Mouse (Mus musculus): ENCODE data around the gene Mgea5. TPM values are rescaled to one million over a fixed set of nuclear protein-coding genes. Genes with fewer than 3 reads are reported as not detected.
A peak's percentile ranks its signal among the peaks of the same experiment; 100 is the strongest.

Mgea5 gene
- polyA plus RNA-seq (2016; fragmentation: Nextera tagmentation; extraction: Ambion mirVana) = 85.8 and 91.9 TPM in 2 replicates

DNA sequence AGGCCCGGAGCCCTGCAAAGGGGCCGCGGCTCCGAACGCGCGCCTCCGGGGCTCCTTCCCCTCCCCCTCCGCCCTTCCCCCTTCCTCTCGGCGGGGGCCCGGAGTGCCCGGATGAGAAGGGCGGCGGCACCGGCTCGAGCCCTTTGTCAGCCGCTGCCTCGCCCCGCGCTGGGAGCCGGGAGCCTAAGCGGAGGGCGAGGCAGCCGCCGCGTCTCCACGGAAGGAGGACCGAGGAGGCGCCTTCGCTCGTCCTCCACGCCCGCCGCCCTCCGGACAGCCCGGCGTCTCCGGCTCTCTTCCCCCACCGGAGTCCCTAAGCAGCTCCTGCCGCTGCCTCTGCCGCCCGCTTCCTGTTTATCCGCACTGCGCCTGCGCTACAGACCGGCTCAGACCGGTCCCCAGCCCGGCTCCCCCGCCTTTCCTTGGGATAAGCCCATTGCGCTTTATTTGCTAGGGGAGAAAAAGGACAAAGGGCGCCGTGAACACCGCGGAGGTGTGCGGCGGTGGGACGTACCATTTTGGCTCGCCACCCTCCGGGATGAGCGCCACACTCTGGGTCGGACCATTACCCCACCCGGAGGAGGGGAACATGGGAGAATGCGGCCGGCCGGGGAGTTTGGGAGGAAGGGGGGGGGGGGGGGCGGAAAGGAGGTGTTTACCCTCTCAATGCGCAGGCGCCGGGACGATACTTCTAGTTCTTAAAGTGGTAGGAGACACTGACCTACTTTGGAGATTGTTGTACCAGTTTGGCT is at the start of gene Mgea5:
Gene Mgea5 (minus strand): TSS at position 657 of the 752 bp plus-strand sequence.
- H3K4me2 ChIP-seq (replicated peaks) = peak within 1 kb of the TSS; percentile 70
- no peaks in the 10 kb centered on the region for H3K27me3 ChIP-seq
- H3K9ac ChIP-seq = peak within 1 kb of the TSS; percentile 99
- peak within 1 kb of the TSS; percentile 99 for H3K4me3 ChIP-seq
- peak within 1 kb of the TSS; percentile 99 for H3K27ac ChIP-seq
- ATAC-seq (ENCODE audit: insufficient number of reproducible peaks, insufficient read depth, low FRiP score, low TSS enrichment) = peak; percentile 98
- H3K36me3 ChIP-seq = peaks cover 19% of the 10 kb centered on the region
- H3K4me1 ChIP-seq = peaks cover 20% of the 10 kb centered on the region
- no peaks in the 10 kb centered on the region for H3K9me3 ChIP-seq
- under 1% methylated on average over 70 of the region's 71 CpGs for WGBS

DNA sequence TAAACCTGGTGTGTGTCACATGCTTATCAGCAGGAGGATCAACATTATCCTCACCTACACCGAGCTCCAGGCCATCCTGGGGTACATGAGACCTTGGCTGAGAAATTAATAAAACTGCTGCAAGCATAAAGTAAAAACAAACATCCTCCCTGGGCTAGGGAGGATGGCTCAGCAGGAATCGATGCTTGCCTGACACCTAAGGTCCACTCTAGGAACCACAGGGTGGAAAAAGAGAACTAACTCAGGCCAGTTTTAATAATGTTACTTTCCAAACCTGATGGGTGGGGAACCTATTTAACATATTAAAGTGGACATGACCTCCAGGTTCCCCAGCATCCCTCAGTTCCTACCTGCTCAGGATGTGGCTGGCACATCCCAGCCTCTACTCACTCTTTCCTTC is 47.0 kb upstream of the Mgea5 start:
- ATAC-seq (ENCODE audit: insufficient number of reproducible peaks, insufficient read depth, low FRiP score, low TSS enrichment) = no peak
- Histone ChIP-seq H3K4me2 (replicated peaks) (no peak overlapping the region), H3K4me1 (peaks cover 4% of the 10 kb centered on the region; the same call in 1 of the 2 replicates), H3K4me3 (no peak overlapping the region), H3K27me3 (no peaks in the 10 kb centered on the region), H3K27ac (no peak overlapping the region), H3K36me3 (0 out of 2 replicates have a peak, but pooled peaks cover 6% of the 10 kb centered on the region), H3K9me3 (no peaks in the 10 kb centered on the region), H3K9ac (no peak overlapping the region)
- 53% methylated on average over 2 of the region's 2 CpGs for WGBS

DNA sequence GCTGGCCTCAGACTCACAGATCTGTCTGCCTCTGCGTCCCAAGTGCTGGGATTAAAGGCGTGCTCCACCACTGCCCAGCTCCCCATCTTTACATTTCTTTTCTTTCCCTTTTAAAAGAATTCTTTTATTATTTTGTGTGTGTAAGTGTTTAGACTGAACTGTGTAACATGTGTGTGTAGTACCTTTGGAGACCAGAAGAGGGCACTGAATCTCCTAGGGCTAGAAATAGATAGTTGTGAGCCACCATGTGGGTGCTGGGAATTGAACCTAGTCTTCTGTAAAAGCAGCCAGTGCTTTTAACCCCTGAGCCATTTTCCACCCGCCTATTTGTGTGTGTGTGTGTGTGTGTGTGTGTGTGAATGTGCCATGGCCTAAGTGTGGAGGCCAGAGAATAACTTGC is 44.1 kb upstream of the Mgea5 start:
- H3K36me3 ChIP-seq = 0 out of 2 replicates have a peak, but pooled peaks cover 6% of the 10 kb centered on the region
- no peak overlapping the region for H3K9ac ChIP-seq
- no peak for ATAC-seq (ENCODE audit: insufficient number of reproducible peaks, insufficient read depth, low FRiP score, low TSS enrichment)
- no peak overlapping the region for H3K4me3 ChIP-seq
- H3K4me2 ChIP-seq (replicated peaks) = no peak overlapping the region
- H3K9me3 ChIP-seq = no peaks in the 10 kb centered on the region
- WGBS = 96% methylated on average over 3 of the region's 3 CpGs
- H3K27me3 ChIP-seq = no peaks in the 10 kb centered on the region
- H3K4me1 ChIP-seq = peaks cover 4% of the 10 kb centered on the region; the same call in 1 of the 2 replicates
- H3K27ac ChIP-seq = no peak overlapping the region

DNA sequence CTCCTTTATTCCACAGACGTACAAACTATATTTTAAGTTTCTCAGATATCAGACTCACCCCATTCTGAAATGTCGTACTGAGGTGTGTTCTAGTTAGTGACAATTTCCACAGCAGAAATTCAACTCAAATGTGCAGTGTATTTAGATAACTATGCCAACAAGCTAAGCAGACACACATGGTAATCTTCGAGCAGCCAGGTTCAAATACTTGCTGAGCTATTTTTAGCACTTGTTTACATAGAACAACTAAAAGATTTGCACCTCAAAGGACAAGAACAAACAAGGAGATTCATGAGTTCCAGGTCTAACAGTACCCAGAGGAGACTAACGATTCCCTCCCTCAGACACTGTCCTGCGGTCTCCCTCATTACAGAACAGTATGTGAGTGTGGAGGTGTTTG is 43.5 kb upstream of the Mgea5 start:
- H3K27ac ChIP-seq = no peak overlapping the region
- H3K4me1 ChIP-seq = peaks cover 4% of the 10 kb centered on the region; the same call in 1 of the 2 replicates
- no peaks in the 10 kb centered on the region for H3K9me3 ChIP-seq
- 0 out of 2 replicates have a peak, but pooled peaks cover 6% of the 10 kb centered on the region for H3K36me3 ChIP-seq
- no peak overlapping the region for H3K4me3 ChIP-seq
- H3K4me2 ChIP-seq (replicated peaks) = no peak overlapping the region
- 82% methylated on average over 5 of the region's 5 CpGs for WGBS
- H3K27me3 ChIP-seq = no peaks in the 10 kb centered on the region
- ATAC-seq (ENCODE audit: insufficient number of reproducible peaks, insufficient read depth, low FRiP score, low TSS enrichment) = no peak
- H3K9ac ChIP-seq = no peak overlapping the region

DNA sequence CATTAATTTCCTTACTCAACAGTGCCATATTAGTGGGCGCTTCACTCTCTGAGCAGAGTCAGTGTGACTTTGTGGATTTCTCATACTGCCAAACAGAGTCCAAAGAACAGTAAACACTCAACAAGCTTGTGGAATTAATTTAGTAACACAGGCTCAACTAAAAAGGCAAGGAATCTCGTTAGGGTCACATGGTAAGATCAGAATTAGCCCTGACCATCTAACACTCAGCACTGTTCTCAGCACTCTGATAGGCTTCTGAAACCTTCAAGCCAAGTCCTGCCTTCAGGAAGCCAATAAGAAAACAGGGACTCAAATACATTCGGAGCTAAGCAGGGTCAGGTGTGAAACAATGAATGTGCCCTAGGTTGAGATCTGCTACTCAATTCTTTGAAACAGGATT is 42.5 kb upstream of the Mgea5 start:
- H3K9ac ChIP-seq = no peak overlapping the region
- H3K27me3 ChIP-seq = no peaks in the 10 kb centered on the region
- no peak for ATAC-seq (ENCODE audit: insufficient number of reproducible peaks, insufficient read depth, low FRiP score, low TSS enrichment)
- no peak overlapping the region for H3K4me3 ChIP-seq
- H3K9me3 ChIP-seq = no peaks in the 10 kb centered on the region
- H3K27ac ChIP-seq = no peak overlapping the region
- H3K36me3 ChIP-seq = 0 out of 2 replicates have a peak, but pooled peaks cover 6% of the 10 kb centered on the region
- no peaks in the 10 kb centered on the region for H3K4me1 ChIP-seq
- 79% methylated on average over 3 of the region's 3 CpGs for WGBS
- no peak overlapping the region for H3K4me2 ChIP-seq (replicated peaks)

DNA sequence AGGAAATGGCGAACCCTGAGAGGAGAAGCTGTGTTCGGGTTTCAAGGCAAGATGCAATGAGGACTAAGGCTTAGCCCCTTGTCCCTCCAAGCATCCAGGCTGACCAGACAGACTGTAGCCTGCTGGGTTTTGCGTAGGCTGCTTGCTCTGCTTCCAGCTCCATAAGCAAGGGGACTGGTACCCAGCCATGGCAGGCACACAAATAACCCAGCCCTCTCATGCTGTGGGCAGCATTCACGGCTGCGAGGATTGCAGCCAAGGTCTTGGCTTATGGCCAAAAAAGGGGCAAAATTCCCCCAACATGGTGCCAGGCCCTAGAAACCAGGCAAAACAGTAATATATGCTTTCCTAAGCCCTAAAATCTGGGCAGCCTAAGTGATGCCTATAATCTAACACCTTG is 38.2 kb upstream of the Mgea5 start:
- peaks cover 7% of the 10 kb centered on the region for H3K27me3 ChIP-seq
- ATAC-seq (ENCODE audit: insufficient number of reproducible peaks, insufficient read depth, low FRiP score, low TSS enrichment) = no peak
- WGBS = 71% methylated on average over 5 of the region's 5 CpGs
- H3K4me3 ChIP-seq = no peak overlapping the region
- no peak overlapping the region for H3K27ac ChIP-seq
- H3K4me1 ChIP-seq = peaks cover 6% of the 10 kb centered on the region
- H3K36me3 ChIP-seq = peaks cover 4% of the 10 kb centered on the region
- no peaks in the 10 kb centered on the region for H3K9me3 ChIP-seq
- H3K9ac ChIP-seq = no peak overlapping the region
- H3K4me2 ChIP-seq (replicated peaks) = no peak overlapping the region

DNA sequence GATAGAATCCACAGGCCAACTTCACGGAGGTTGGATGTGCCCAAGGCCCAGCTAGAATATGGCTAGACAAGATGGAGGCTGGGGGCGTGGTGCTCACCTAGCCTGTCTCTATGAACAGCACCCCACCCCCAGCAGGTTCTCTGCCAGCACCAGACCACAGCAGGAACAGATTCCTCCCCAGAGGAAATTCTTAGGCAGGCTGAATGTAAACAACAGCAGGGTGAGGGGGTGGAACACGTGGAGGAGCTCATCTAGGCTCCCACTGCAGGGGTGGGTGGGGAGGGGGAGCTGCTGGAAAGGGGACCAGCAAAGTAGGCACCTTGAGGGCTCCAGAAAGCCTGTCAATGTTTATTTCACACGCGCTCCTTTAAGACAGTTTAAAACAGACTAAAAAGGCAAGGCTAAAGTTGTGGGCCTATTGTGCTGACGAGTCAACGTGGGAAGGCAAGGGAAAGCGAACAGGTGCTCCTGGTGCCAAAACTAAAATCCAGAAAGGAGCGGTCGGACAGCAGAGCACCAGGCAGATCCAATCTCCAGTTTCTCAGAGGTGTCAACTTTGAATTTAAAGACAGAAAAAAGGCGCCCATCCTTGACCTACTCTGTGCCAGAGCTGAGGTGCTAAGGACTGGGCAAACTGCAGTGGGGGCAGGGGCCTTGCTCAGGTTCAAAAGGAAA is 34.3 kb upstream of the Mgea5 start:
- peaks cover 30% of the 10 kb centered on the region for H3K4me1 ChIP-seq
- H3K4me2 ChIP-seq (replicated peaks) = no peak overlapping the region
- H3K9ac ChIP-seq = no peak overlapping the region
- 68% methylated on average over 11 of the region's 11 CpGs for WGBS
- no peak overlapping the region for H3K27ac ChIP-seq
- no peak for ATAC-seq (ENCODE audit: insufficient number of reproducible peaks, insufficient read depth, low FRiP score, low TSS enrichment)
- no peak overlapping the region for H3K4me3 ChIP-seq
- no peaks in the 10 kb centered on the region for H3K9me3 ChIP-seq
- peaks cover 4% of the 10 kb centered on the region for H3K36me3 ChIP-seq
- peaks cover 31% of the 10 kb centered on the region for H3K27me3 ChIP-seq

DNA sequence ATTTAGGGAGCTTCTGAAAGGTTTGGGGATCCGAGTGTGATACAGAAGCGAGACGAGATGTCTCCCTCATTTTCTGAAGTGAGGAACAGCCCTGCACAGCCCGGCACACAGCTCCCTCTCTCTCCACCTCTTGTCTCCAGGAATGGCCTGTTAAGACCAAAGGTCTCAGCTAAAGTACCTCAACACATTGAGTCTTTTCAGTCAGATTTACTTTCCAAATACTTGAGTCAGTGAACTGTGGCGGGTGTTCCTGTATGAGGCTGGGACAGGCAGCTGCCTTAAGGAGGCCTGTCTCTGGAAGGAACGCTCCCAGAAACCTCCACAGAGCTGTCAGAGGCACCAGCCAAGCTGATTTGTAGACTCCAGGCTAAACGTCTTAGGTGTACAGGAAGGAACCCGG is 33.1 kb upstream of the Mgea5 start:
- peak overlapping the region; percentile 45; the same call in 1 of the 2 replicates for H3K9ac ChIP-seq
- peaks cover 38% of the 10 kb centered on the region for H3K4me1 ChIP-seq
- H3K27ac ChIP-seq = no peak overlapping the region; the same call in 1 of the 2 replicates
- peaks cover 38% of the 10 kb centered on the region for H3K27me3 ChIP-seq
- H3K36me3 ChIP-seq = peaks cover 4% of the 10 kb centered on the region
- no peak for ATAC-seq (ENCODE audit: insufficient number of reproducible peaks, insufficient read depth, low FRiP score, low TSS enrichment)
- H3K4me3 ChIP-seq = no peak overlapping the region
- 17% methylated on average over 8 of the region's 8 CpGs for WGBS
- no peaks in the 10 kb centered on the region for H3K9me3 ChIP-seq
- peak overlapping the region; percentile 88 for H3K4me2 ChIP-seq (replicated peaks)

DNA sequence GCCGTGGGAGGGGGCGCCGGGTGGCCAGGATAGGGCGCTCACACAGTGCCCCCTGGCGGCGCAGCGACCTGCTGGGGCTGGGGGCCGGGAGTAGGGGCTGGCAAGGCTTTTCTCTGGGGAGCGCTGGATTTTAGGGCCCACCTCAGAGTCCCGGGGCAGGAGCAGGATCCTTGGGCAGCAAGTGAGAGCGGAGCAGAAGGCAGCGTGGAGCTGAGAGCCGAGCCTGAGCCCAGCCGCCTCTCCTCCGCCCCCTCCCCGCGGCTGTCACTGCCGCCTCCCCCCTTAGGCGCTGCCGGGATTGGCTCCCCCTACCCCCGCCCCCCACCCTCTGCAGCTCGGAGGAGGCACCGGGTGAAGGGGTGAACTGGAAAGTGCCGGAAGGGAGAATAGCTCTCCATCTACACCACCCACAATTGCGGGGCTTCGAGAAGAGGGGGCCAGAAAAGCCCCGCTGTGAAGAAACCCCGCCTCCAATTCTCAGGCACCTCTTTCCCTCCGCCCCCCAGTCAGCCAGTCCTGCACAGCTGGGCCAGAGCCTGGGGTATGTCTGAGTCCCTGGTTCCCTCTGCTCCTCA is 32.3 kb upstream of the Mgea5 start, which contains the start of gene Kcnip2:
Gene Kcnip2 (minus strand): TSS at position 231 of the 575 bp plus-strand sequence.
- Histone ChIP-seq H3K4me1 (peaks cover 38% of the 10 kb centered on the region), H3K27me3 (peaks cover 41% of the 10 kb centered on the region), H3K4me3 (peak within 1 kb of the TSS; percentile 37)

DNA sequence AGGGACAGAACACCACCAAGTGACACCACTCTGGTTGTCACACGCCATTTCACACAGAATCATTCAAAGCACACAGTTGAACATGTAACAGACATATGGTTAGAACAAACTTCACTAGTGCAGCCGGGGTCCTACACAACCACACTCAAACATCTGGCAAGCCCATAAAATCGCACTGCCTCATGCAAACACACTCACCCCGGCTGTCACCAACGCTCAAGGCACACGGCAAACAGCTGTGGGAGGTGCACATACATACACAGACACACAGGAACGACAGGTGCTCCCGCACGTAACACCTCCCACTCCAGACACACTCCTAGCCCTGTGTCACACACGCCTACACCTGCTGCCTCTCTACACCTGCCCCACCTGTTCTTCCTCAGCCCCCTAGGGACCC is 31.5 kb upstream of the Mgea5 start:
- WGBS = 61% methylated on average over 10 of the region's 10 CpGs
- Histone ChIP-seq H3K27ac (no peak overlapping the region), H3K9me3 (no peaks in the 10 kb centered on the region), H3K9ac (no peak overlapping the region), H3K27me3 (peaks cover 42% of the 10 kb centered on the region), H3K4me3 (peak overlapping the region; percentile 37), H3K4me1 (peaks cover 38% of the 10 kb centered on the region), H3K4me2 (replicated peaks) (peak overlapping the region; percentile 88), H3K36me3 (peaks cover 4% of the 10 kb centered on the region)
- no peak for ATAC-seq (ENCODE audit: insufficient number of reproducible peaks, insufficient read depth, low FRiP score, low TSS enrichment)

More for the DNA sequence above, 32.3 kb upstream of the Mgea5 start, which contains the start of gene Kcnip2:
- peak; percentile 62 for ATAC-seq (ENCODE audit: insufficient number of reproducible peaks, insufficient read depth, low FRiP score, low TSS enrichment)
- peaks cover 4% of the 10 kb centered on the region for H3K36me3 ChIP-seq
- peak within 1 kb of the TSS; percentile 17; the same call in 1 of the 2 replicates for H3K27ac ChIP-seq
- no peaks in the 10 kb centered on the region for H3K9me3 ChIP-seq
- under 1% methylated on average over 24 of the region's 29 CpGs for WGBS
- peak within 1 kb of the TSS; percentile 88 for H3K4me2 ChIP-seq (replicated peaks)
- peak within 1 kb of the TSS; percentile 45 for H3K9ac ChIP-seq

DNA sequence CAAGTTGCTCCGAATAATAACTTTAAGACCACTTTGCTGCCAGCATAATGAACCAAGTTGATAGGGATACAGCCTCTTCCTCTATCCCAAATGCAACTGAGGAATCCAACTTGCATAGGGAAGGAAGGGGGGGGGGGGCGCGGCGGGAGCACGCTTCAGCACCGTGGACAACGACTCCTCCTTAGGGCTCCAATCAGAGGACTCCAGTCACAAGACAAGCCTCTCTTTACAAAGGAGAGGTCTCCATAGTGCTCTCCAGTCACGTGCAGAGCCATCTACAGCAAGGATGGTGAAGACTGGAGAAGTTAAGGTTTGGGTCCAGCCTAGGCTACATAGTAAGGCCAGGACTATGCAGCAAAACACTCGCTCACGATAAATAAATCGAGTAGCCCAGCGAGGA is 30.2 kb upstream of the Mgea5 start:
- no peaks in the 10 kb centered on the region for H3K9me3 ChIP-seq
- ATAC-seq (ENCODE audit: insufficient number of reproducible peaks, insufficient read depth, low FRiP score, low TSS enrichment) = no peak
- peaks cover 38% of the 10 kb centered on the region for H3K4me1 ChIP-seq
- H3K4me2 ChIP-seq (replicated peaks) = no peak overlapping the region
- WGBS = 10% methylated on average over 12 of the region's 12 CpGs
- H3K4me3 ChIP-seq = no peak overlapping the region
- no peak overlapping the region for H3K27ac ChIP-seq
- no peaks in the 10 kb centered on the region for H3K36me3 ChIP-seq
- peaks cover 42% of the 10 kb centered on the region for H3K27me3 ChIP-seq
- H3K9ac ChIP-seq = no peak overlapping the region
